Mouse (Mus musculus): Measurements from ENCODE around the gene Gna15. TPM values are rescaled to one million over a fixed set of nuclear protein-coding genes. Genes with fewer than 3 reads are reported as not detected.

Gene Gna15
- total RNA-seq, 2 experiments from 2014 or later = 1.1 to 1.8 TPM

DNA sequence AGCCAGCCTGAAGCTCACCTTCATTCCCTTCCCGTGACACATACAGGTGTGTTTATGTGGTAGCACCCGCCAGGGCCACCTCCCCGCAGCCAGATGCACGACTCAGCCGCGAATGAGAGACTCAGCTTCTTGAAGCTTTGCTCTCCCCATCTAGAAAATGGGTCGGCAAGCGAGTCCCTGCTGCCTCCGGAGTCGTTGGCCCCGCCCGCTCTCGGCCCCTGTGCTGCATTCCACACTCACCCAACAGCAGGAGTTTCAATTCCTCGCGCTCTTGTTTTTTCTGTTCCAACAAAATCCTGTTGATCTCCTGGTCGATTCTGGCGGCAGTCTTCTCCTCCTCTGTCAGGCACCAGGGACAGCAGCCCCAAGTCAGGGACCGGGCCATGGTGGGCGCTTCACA, 455 bp downstream of the Gna15 start:
- no peak for DNase-seq (ENCODE audit: low spot score in 2 of 2)

DNA sequence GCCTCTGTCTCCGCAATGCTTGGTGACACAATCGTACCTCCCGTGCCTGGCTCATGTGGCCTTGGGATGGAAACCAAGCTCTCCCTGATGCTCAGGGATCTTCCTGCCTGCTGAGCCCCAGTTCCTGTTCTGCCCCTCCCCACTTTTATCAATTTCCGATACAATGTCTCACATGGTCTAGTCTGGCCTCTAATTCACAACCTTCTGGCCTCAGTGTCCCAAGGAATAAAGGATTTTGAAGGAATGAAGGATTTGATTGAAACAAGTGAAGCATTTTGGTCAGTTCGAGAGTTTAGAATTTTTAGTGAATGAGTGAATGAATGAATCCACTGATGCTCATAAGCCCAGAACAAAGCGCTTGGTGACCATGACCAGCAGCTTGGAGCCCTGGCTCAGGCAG, 883 bp downstream of the Gna15 start:
- no peak for DNase-seq (ENCODE audit: low spot score in 2 of 2)

GRCm38 (mm10) chr10:81519978-81520365, 4.1 kb downstream of the Gna15 start:
- no peak for DNase-seq (ENCODE audit: low spot score in 2 of 2)

GRCm38 (mm10) chr10:81519227-81519977, 4.6 kb downstream of the Gna15 start:
- DNase-seq (ENCODE audit: low spot score in 2 of 2) = no peak

DNA sequence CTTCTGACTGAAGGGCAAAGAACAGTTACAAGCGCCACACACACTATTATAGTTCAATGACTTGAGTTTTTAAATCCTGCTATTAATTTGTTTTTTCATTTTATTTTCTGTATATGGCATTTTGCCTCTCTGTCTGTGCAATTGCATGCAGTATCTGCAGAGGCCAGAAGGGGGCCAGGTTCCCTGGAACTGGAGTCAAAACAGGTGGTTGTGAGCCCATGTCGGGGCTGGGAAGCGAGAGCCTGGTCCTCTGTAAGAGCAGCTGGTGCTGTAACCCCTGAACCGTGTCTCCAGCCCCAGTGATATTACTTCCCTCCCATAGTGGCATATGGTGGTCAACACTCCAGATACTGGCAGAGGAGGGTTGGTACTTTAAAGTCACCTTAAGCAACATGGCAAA, 5.5 kb downstream of the Gna15 start:
- DNase-seq (ENCODE audit: low spot score in 2 of 2) = peak in 1 of 2 experiments; percentile 73

DNA sequence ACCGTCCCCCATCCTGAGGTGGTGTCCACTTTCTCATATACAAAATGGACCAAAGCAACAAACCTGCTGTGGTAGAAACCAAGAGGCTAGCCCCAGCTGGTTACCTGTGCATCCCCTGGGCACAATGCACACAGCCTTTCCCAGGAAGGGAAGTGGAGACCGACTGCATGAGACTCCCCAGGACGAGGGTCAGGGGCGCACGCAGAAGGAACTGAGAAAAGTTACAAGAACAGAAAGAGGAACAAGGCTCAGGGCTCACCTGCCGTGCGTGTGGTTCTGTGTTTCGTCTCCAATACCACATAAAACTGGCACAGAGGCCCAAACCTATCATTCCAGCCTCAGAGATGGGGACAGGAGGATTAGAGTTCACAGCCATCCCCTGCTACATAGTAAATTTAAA, 6.8 kb downstream of the Gna15 start:
- DNase-seq (ENCODE audit: low spot score in 2 of 2) = no peak

DNA sequence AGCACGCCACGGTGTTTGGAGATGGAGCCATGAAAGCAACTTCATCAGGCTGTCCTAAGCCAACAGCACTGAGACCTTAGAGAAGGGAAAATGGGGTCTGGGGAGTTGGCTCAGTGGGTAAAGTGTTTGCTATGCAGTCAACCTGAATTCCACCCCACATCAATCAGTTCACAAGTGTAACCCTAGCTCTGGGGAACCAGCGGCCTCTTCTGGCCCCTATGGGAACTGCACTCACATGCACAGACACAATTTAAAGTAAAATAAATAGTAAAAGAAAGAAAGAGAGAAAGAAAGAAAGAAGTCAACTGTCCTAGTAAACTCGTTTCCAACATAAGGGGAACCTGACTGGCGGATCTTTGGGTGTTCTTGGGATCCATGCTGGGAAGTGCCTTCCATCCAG, 10.2 kb downstream of the Gna15 start:
- DNase-seq (ENCODE audit: low spot score in 2 of 2) = no peak

DNA sequence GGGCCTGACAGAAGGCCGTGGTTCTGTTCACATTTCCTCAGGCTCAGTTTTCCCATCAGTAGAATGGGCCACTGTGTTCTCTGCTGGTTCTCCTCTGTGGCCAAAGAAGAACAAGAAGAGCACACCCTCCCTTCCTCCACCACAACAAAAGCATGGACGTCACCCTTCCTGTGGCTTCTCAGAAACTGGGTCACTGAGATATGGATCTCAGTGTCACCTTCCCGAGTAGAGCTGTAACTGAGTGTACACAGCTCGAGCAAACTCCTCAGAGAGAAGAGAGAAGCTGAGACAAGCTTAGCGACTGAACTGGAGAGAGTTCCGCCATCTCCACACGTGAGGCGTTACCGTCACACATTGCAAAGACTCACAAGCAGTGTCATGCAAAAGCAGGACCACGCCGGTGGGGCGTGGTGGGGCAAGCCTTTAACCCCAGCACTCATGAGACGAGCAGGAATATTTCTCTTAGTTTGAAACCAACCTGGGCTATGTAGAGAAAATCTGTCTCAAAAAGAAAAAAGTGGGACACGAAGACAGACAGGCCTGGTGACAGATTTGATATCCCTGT, 13.7 kb downstream of the Gna15 start:
- no peak for DNase-seq (ENCODE audit: low spot score in 2 of 2)

DNA sequence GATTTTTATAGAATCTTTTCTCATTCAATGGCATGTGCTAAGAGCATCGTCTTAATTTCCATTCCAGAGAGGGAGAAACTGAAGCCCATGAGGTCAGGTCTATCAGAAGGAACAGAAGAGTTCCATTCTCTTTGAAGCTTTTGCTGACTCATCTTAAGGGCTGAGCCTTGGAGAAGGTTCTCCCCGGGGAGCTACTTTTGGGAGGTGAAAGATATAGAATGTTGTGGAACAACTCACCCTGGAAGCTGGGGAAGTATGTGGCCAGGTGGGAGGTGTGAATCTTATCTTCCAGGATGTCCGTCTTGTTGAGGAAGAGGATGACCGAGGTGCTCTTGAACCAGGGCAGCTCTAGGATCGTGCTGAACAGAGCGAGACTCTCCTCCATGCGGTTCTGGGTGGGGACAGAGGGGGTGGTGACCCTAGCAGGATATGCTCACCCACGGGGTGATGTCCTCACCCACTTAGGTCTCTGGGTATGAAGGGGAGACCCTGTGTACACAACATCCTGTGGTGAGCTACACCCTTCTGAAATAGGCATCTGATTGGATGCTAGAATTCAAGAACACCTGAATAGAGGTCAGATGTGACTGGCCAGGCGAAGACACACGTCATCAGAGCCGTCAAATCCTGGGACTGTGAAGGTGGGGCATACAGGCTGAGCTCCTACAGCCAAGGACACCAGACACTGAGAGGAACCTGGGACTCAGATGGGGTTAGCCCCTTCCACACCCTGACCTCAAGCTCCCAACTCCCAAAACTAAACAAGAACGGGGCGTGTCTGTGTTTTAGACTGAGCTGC, 16.1 kb downstream of the Gna15 start:
- no peak for DNase-seq (ENCODE audit: low spot score in 2 of 2)

GRCm38 (mm10) chr10:81507095-81507494, 16.9 kb downstream of the Gna15 start:
- no peak for DNase-seq (ENCODE audit: low spot score in 2 of 2)

DNA sequence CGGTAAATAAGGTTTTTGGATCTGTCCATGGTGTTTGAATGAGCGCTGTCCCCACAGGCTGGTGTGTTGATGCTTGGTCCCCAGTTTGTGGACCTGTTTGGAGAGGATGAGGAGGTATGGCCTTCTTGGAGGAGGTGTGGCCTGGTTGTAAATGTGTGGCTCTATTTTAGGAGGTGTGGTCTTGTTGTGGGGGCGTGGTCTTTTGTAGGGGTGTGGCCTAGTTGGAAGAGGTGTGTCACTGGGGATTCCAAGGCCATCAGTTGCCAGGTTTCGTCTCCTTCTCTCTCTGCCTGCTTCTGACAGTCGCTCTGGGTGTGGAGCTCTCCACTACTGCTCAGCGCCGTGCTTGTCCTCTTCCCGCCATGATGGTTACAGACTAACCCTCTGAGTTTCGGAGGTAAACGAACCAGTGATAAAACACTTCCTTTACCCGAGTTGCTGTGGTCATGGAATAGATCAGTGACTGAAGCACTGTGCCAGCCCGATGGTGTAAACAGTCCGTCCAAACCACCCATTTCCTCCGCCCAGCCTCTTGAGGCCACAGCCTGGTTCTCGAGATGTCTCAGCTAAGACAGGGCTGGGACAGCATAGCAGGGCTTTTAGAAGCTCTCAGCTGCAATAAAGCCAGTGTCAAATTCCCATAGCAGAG, 18.9 kb downstream of the Gna15 start:
- no peak for DNase-seq (ENCODE audit: low spot score in 2 of 2)

DNA sequence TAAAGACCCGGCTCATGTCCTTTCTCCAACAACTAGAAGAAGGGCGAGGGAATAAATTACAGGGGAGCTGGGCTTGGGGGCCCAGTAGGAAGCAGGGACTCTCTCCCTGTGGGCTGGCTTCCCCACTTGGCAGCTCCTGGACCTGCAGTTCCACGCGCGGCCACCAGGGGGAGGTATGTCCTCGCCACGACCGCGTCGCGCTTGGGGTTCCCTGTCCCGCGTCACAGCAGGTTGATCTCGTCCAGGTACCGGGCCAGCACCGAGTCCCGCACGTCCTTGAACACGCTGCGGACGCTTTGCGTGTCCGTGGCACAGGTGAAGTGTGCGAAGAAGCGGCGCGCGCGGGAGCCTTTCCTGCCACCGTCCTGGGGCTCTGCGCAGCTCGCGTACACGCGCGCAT, 21.4 kb downstream of the Gna15 start:
- peak; percentile 85 to 86 for DNase-seq (ENCODE audit: low spot score in 2 of 2)

- no peak for DNase-seq (ENCODE audit: low spot score in 2 of 2)
Observed at GRCm38 (mm10) chr10:81501863-81502262, 22.2 kb downstream of the Gna15 start.

DNA sequence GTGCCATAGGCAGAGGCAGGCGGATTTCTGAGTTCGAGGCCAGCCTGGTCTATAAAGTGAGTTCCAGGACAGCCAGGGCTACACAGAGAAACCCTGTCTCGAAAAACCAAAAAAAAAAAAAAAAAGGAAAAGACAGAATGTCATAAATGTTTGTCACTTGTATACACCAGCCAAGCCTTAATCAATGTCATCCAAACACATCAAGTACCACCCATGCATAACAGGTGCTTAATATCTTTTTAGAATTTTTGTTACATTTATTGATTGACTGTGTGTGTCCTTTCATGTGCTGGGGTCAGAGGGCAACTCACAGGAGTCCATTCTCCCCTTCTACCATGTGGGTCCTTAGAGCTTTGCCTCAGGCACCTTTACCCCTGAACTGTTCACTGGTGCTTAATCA, 24.0 kb downstream of the Gna15 start, which contains the start of gene S1pr4:
Gene S1pr4, minus strand, starts transcription at position 101 of the 400 bp plus-strand sequence.
- DNase-seq (ENCODE audit: low spot score in 2 of 2) = no peak

GRCm38 (mm10) chr10:81499250-81499901, 24.6 kb downstream of the Gna15 start:
- DNase-seq (ENCODE audit: low spot score in 2 of 2) = no peak

GRCm38 (mm10) chr10:81498316-81499249, 25.4 kb downstream of the Gna15 start:
- DNase-seq (ENCODE audit: low spot score in 2 of 2) = no peak

- no peak for DNase-seq (ENCODE audit: low spot score in 2 of 2)
Observed at GRCm38 (mm10) chr10:81497401-81498270, 26.4 kb downstream of the Gna15 start.

- DNase-seq (ENCODE audit: low spot score in 2 of 2) = no peak
Observed at GRCm38 (mm10) chr10:81496969-81497368, 27.1 kb downstream of the Gna15 start.

All from gastrocnemius, postnatal 4 days (tissue).